Mouse (Mus musculus) ovary, adult 18-20 months (tissue): ENCODE measurements around the gene Rln3.
A peak's percentile ranks its signal among the peaks of the same experiment; 100 is the strongest.
"Not testable (repeated sequence)": the region's sequence is repeated elsewhere in the genome, so short reads cannot be mapped to it uniquely, and the experiment has no call there.

Experiments
- DNase-seq: peaks from one replicate; pipeline ENCODE4 v3.0.0; 2022; ENCODE audit warnings: low spot score, mixed read lengths

The Rln3 gene

GRCm38 (mm10) chr8:84019738-84020137 is 25.1 kb downstream of the Rln3 start:
- no peak for DNase-seq

GRCm38 (mm10) chr8:84015833-84016232 is 29.0 kb downstream of the Rln3 start:
- DNase-seq: no peak

- DNase-seq: no peak
Measured at GRCm38 (mm10) chr8:84012499-84013165, 32.2 kb downstream of the Rln3 start.

GRCm38 (mm10) chr8:84011705-84012498 is 32.9 kb downstream of the Rln3 start, which contains the start of gene 2210011C24Rik:
TSS of gene 2210011C24Rik (minus strand) at chr8:84012171.
- no peak for DNase-seq

- DNase-seq: no peak
Measured at GRCm38 (mm10) chr8:84010625-84011611, 33.9 kb downstream of the Rln3 start.

GRCm38 (mm10) chr8:84009876-84010275 is 34.9 kb downstream of the Rln3 start:
- DNase-seq: peak; percentile 67

- no peak for DNase-seq
Measured at GRCm38 (mm10) chr8:84008362-84008761, 36.4 kb downstream of the Rln3 start.

GRCm38 (mm10) chr8:84005502-84005901 is 39.3 kb downstream of the Rln3 start:
- not testable (repeated sequence) for DNase-seq

- DNase-seq: peak; percentile 93
Measured at GRCm38 (mm10) chr8:84004533-84005201, 40.1 kb downstream of the Rln3 start.

GRCm38 (mm10) chr8:84003612-84004246 is 41.1 kb downstream of the Rln3 start:
- no peak for DNase-seq

GRCm38 (mm10) chr8:84002957-84003611 is 41.7 kb downstream of the Rln3 start:
- no peak for DNase-seq

GRCm38 (mm10) chr8:84001281-84002000 is 43.4 kb downstream of the Rln3 start, which contains the start of gene 1700067K01Rik:
TSS of gene 1700067K01Rik (plus strand) at chr8:84001502.
- DNase-seq: no peak

GRCm38 (mm10) chr8:83999825-84000224 is 45.0 kb downstream of the Rln3 start:
- DNase-seq: no peak

- DNase-seq: no peak
Measured at GRCm38 (mm10) chr8:83999057-83999705, 45.6 kb downstream of the Rln3 start.

- no peak for DNase-seq
Measured at GRCm38 (mm10) chr8:83998231-83999056, 46.4 kb downstream of the Rln3 start.

GRCm38 (mm10) chr8:83997511-83998141 is 47.2 kb downstream of the Rln3 start, which contains the start of gene Samd1:
TSS of gene Samd1 (plus strand) at chr8:83997672.
- DNase-seq: no peak
